Mouse (Mus musculus) splenic B cell, adult 2 months (primary cell): Measurements from ENCODE around the gene Jmjd7.
A peak's percentile ranks its signal among the peaks of the same experiment; 100 is the strongest.

Source experiments
- DNase-seq: peaks from one replicate; pipeline ENCODE4 v3.0.0-alpha.2; 2011; ENCODE audit warnings: low read depth, low spot score
- H3K27me3 ChIP-seq: 2 replicates; pipeline ENCODE4 v1.6.1; 2012; ENCODE audit warnings: mild to moderate bottlenecking, low read length, moderate library complexity, mixed read lengths; ENCODE audit not compliant: control insufficient read depth, poor library complexity, insufficient read depth, severe bottlenecking
- H3K36me3 ChIP-seq: 2 replicates; pipeline ENCODE4 v1.6.1; 2012; ENCODE audit warnings: mild to moderate bottlenecking, low read length, moderate library complexity, mixed read lengths; ENCODE audit not compliant: control insufficient read depth, poor library complexity, insufficient read depth, severe bottlenecking

The Jmjd7 gene

GRCm38 (mm10) chr2:120000882-120001584, 26.2 kb upstream of the Jmjd7 start:
- no peak for DNase-seq
- no peaks in the 10 kb centered on the region for H3K27me3 ChIP-seq
- H3K36me3 ChIP-seq, result no peaks in the 10 kb centered on the region; the same call in 1 of the 2 replicates

DNA sequence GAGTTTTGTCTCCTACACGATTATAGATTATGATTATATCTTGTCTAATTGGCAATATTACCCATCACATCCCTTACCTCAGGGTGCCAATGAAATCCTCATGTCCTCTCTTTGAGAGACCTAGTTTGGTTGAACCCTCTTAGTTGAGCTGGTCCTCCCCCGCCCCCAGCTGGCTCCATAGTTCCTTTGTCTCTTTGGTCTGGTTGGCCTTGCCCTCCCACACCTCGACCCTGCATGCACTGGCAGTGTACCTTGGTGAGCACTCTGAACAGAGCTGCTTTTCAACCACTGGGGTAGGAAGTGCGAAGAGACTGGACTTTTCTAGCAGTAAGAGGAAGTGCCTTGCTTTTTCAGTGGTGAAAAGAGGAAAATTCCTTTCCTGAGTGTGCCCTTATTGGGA, 25.3 kb upstream of the Jmjd7 start:
- Histone ChIP-seq H3K36me3 (peaks cover 2% of the 10 kb centered on the region), H3K27me3 (no peaks in the 10 kb centered on the region)
- DNase-seq, result no peak

GRCm38 (mm10) chr2:120003970-120004369, 23.3 kb upstream of the Jmjd7 start:
- DNase-seq, result no peak
- Histone ChIP-seq H3K36me3 (peaks cover 2% of the 10 kb centered on the region; the same call in 1 of the 2 replicates), H3K27me3 (no peaks in the 10 kb centered on the region)

- Histone ChIP-seq H3K27me3 (no peaks in the 10 kb centered on the region), H3K36me3 (peaks cover 2% of the 10 kb centered on the region; the same call in 1 of the 2 replicates)
- DNase-seq, result no peak
Observed at GRCm38 (mm10) chr2:120006696-120007095, 20.6 kb upstream of the Jmjd7 start.

DNA sequence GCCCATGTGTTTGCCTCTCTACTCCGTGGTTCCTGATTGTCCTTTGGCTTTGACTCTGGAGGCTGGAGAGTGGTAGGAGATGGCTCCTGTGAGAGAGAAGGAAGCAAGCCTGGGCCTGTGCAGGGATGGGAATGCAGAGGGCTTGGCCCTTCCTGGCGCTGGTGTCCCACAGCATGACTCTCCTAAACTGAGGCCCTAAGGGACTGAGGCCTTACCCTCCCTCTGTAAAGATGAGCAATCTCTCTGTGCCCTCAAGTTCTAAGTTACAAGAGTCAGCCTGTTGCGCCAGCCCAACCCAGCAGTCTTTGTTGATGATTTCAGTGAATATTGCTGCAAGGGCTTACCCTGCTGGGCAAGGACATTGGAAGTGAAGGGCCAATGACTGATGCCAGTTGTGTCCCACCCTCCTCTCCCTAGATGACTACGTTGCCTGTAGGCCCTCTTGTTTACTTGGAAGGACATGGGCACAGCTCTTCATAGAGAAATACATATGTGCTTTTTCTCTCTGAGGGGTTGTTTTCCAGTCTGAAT, 19.5 kb upstream of the Jmjd7 start:
- no peaks in the 10 kb centered on the region for H3K27me3 ChIP-seq
- peaks cover 3% of the 10 kb centered on the region; the same call in 1 of the 2 replicates for H3K36me3 ChIP-seq
- no peak for DNase-seq

- Histone ChIP-seq H3K27me3 (no peaks in the 10 kb centered on the region), H3K36me3 (peaks cover 3% of the 10 kb centered on the region; the same call in 1 of the 2 replicates)
- no peak for DNase-seq
Observed at GRCm38 (mm10) chr2:120008672-120009071, 18.6 kb upstream of the Jmjd7 start.

GRCm38 (mm10) chr2:120011462-120012200, 15.7 kb upstream of the Jmjd7 start:
- no peaks in the 10 kb centered on the region for H3K27me3 ChIP-seq
- 0 out of 2 replicates have a peak, but pooled peaks cover 1% of the 10 kb centered on the region for H3K36me3 ChIP-seq
- DNase-seq, result peak; percentile 71

GRCm38 (mm10) chr2:120012924-120013323, 14.4 kb upstream of the Jmjd7 start:
- Histone ChIP-seq H3K27me3 (no peaks in the 10 kb centered on the region), H3K36me3 (0 out of 2 replicates have a peak, but pooled peaks cover 1% of the 10 kb centered on the region)
- no peak for DNase-seq

DNA sequence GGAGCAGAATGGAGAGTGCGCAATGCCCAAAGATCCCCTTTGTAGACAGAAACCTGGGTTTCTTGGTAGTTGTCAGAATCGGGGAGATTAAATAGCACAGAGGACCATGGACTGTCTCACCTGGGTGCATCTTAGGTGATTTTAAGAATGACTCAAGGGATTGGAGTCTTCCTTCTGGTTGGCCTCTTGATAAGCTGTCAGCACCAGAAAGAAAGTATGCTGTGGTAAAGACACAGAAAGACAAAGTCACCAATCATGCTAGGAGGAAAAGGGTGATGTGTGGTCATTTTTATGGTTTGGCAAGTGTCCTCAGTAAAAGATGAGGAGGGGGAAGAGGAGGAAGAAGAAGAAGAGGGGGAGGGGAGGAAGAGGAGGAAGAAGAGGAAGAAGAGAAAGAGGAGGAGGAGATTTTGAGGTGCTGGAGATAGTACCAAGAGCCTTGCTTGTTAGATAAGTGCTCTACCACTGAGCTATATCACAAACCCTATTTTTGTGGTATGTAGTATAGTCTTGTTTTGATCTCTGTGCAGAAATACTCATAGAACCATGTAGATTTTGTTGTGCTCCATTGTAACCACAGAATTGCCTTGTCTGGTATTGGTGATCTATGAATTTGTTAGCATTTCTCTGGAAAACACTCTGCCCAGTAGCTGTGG, 13.3 kb upstream of the Jmjd7 start:
- Histone ChIP-seq H3K36me3 (0 out of 2 replicates have a peak, but pooled peaks cover 1% of the 10 kb centered on the region), H3K27me3 (no peaks in the 10 kb centered on the region)
- no peak for DNase-seq

DNA sequence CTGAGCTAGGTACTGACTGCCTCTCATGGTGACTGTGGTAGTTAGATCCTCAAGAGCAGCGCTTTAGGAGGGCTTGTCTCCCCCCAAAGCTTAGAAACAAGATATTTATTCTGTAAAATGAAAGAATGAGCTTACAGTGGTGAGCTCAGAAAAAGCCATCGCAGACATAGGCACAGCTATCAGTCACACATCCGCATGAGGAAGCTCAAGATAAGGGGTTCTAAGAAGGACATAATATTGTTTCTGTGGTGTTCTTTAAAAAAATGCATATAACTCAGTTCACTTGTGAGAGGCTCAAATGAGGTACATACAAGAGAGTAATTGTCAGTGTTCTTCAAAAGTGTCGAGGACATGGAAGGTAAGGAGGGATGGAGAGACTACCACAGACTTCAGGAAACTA, 11.4 kb upstream of the Jmjd7 start:
- Histone ChIP-seq H3K36me3 (0 out of 2 replicates have a peak, but pooled peaks cover 1% of the 10 kb centered on the region), H3K27me3 (no peaks in the 10 kb centered on the region)
- no peak for DNase-seq

DNA sequence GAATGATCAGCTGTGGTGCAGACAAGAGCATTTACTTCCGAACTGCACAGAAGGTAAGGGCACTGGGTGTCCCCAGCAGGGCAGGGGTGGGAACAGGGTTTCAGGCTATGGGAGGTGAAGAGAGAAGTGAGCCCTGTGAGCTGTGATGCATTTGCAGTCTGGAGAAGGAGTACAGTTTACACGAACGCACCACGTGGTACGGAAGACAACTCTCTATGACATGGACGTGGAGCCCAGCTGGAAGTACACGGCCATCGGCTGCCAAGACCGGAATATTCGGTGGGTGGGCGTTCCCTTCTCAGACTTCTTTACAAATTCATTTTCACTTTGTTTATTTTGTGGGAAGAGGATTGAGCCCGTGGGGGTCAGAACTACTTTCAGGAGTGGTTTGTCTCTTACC, 9.7 kb upstream of the Jmjd7 start:
- DNase-seq, result no peak
- Histone ChIP-seq H3K36me3 (0 out of 2 replicates have a peak, but pooled peaks cover 1% of the 10 kb centered on the region), H3K27me3 (no peaks in the 10 kb centered on the region)

- H3K36me3 ChIP-seq, result no peaks in the 10 kb centered on the region
- H3K27me3 ChIP-seq, result no peaks in the 10 kb centered on the region
- no peak for DNase-seq
Observed at GRCm38 (mm10) chr2:120024337-120024736, 2.9 kb upstream of the Jmjd7 start.

DNA sequence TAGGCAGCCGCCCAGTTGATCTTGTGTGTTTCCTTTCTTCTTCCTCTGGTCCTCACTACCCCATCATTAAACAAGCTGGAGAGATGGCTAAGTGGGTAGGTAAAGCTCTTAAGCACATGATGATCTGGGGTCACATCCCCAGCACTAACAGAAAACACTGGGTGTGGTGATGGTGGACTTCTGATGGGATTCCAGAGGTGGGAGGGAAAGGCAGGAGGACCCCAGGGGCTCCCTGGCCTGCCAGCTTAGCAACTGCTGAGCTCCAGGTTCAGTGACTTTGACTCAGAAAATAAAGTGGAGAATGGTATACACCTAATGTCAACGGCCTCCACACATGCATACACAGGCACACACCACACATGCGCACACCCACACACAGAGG, 658 bp downstream of the Jmjd7 start:
- Histone ChIP-seq H3K36me3 (no peaks in the 10 kb centered on the region; the same call in none of the 2 replicates), H3K27me3 (no peaks in the 10 kb centered on the region)
- DNase-seq, result no peak

GRCm38 (mm10) chr2:120030380-120030779, 3.1 kb downstream of the Jmjd7 start:
- no peak for DNase-seq
- no peaks in the 10 kb centered on the region for H3K27me3 ChIP-seq
- no peaks in the 10 kb centered on the region; the same call in none of the 2 replicates for H3K36me3 ChIP-seq
